Mouse (Mus musculus): ENCODE data around the gene Camp.

GRCm38 (mm10) chr9:109876756-109877155 is 27.3 kb upstream of the Camp start:
- no peak for TF ChIP-seq CTCF (IDR thresholded peaks at IDR 0.05; ENCODE audit: low read depth, low read length)
- TF ChIP-seq POLR2A (IDR thresholded peaks at IDR 0.05; ENCODE audit: insufficient read depth, low read length): no peak

Data from ES-Bruce4 (cell line).